Mouse (Mus musculus): ENCODE results near the gene Atrnl1.

The Atrnl1 gene

GRCm38 (mm10) chr19:57610476-57611261 is at the start of gene Atrnl1:
Gene Atrnl1, plus strand, starts transcription at chr19:57611034.
- peak; percentile 97 for DNase-seq

GRCm38 (mm10) chr19:57561486-57561885 is 49.3 kb upstream of the Atrnl1 start:
- DNase-seq, result no peak

DNA sequence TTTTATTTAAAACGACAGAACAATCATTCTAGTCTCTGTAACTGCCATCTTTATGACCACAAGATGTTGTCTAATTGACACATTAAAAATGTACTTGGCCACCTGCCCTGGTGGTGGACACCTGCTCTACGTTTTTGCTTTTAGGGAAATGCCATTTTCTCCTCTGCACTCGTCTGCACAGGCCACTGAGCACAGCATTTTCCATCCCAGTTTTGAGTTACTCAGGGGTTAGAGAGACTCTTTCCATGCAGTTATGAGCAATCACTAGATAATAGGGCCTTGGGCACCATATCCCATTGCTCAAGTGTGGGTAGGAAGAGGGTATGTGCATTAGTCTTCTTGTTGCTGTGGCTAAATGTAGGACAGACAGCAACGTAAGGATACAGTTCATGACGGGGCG is 41.8 kb upstream of the Atrnl1 start:
- DNase-seq, result no peak

DNA sequence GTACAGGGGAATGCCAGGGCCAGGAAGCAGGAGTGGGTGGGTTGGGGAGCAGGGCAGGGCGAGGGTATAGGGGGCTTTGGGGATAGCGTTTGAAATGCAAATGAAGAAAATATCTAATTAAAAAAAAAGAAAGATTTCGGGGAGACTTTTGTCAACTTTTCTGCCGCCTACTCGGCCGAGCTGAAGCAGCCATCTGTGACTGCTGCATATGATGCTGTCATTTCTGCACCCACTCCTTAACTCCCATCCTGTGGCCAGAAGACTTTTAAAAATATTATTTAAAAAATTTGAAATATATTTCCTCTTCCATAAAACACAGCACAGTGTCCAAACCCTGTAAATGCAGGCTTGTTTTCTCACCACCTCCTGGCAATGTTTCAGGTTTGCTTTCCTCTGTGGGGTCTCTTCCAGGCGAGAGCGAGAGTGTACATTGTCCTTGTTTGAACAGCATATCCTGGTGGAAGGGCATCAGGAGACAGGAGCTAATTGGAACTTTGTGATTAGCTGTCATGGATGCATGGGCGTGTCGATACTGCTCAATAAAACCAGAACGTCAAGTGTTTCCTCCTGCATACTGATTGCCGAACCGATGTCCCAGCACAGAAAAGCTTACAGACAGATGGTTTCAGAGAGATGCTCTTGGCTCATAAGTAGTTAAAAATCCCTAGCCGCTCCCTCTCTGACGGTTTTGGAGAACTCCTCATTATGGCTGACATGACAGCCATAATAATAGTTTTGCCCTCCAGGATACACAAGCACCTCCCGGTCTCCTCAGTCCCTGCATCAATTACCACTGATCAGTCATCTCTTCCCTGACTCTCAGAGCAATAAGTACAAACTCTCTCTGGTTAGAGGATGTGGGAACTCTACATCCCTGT is 38.2 kb upstream of the Atrnl1 start:
- no peak for DNase-seq

DNA sequence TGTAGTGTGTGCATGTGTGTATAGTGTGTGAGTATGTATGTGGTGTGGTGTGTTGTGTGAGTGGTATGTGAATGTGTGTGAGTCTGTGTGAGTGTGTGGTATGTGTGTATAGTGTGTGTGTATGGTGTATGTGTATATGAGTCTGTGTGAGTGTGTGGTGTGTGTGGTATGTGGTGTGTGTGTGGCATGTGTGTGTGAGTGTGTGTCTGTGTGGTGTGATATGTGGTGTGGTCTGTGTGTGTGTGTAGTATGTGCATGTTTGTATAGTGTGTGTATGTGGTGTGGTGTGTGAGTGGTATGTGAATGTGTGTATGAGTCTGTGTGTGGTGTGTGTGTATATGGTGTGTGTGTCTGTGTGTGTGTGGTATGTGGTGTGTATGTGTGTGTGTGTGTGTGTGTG is 37.4 kb upstream of the Atrnl1 start:
- no peak for DNase-seq

DNA sequence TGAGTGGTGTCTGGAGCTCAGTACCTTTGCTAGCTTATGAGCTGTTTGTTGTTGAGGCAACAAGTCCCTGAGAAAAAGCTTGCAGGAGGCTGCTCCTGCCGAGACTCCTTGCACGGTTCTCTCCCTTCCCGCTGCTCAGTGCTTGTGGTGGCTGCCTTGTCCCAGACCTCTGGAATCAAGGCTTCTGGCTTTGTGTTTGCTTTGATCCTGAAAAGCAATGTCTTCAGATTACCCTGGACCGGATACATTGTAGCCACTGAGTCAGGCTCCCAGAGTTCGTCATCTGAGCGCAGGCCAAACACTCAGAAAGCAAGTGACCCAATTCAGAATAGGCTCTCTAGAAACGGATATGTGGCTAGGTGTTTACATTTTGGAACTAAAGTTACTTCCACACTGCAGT is 35.8 kb upstream of the Atrnl1 start:
- DNase-seq, result no peak

- DNase-seq, result no peak
Observed at GRCm38 (mm10) chr19:57576836-57577235, 34.0 kb upstream of the Atrnl1 start.

DNA sequence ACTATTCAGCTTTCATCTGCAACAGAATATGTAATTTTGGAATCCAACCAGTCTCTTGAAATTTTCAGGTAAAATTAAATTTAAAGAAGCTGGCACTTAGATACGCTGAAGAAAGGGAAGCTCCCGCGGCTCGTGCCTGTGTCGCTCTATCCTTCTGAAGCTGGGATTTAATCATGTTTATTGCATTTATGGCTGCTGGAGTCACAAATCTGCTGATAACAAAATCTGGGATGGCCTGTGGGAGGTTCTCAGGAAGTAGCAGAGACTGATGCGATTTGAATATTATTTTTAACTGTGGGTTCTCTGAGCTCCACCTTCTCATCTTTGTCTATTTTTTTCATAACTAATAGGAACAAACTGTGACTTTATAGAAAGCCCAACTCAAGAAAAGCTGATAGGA is 33.6 kb upstream of the Atrnl1 start:
- no peak for DNase-seq

GRCm38 (mm10) chr19:57580962-57581361 is 29.9 kb upstream of the Atrnl1 start:
- DNase-seq, result no peak

DNA sequence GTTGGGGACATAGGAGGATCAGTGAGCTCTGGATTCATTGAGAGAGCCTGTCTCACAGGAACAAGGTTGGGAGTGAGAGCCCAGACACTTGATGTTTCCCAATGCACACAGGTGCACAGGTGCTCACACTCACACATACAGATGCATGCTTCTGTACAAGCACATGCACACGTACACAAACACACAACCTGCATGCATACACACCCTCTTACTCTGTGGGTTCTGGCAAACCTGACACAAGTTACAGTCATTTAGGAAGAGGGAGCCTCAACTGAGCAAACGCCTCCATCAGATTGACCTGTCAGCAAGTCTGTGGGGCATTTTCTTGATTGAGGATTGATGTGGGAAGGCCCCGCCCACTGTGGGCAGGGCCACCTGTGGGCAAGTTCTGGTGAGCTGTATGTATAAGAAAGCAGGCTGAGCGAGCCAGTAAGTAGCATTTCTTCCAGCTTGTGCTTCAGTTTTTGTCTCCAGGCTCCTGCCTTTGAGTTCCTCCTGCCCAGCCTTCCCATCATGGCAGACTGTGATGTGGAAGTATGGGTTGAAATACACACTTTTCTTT is 25.5 kb upstream of the Atrnl1 start:
- DNase-seq, result no peak

GRCm38 (mm10) chr19:57586172-57586571 is 24.7 kb upstream of the Atrnl1 start:
- DNase-seq, result peak; percentile 59

DNA sequence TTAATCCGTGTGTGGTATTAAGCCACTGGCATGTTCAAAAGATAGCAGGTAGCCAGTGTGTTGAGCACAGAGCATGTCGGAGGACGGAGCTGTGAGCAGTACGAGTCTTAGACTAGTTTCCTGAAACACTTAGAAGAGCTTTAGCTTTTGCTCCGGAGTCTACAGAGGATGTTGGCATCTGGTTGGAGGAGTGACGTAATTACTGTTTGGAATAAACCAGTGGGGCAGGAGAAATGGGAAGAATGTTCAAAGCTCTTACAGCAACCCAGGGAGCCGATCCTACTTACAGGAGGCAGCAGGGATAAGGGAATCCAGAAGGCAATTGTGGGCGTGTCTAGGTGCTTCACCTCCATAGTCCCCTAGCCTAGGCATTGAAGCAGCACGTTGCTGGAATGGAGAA is 21.3 kb upstream of the Atrnl1 start:
- DNase-seq, result no peak

DNA sequence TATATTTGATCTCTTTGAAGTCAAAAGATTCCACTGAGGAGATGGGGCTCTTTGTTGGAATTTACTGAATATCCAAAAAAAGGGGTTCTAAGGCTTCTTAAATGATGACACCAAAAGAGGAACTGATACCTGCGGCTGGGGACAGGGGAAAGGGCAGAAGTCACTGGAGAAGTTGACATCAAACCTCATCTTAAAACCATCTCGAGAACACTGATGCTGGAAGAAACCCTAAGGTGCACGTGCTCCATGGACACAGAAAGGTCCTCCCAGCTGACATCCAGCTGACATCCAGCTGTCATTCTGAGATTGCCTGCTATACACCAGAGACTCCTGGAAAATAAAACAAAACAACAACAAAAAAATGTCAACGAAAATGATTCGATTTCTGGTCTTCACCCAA is 19.9 kb upstream of the Atrnl1 start:
- DNase-seq, result no peak

DNA sequence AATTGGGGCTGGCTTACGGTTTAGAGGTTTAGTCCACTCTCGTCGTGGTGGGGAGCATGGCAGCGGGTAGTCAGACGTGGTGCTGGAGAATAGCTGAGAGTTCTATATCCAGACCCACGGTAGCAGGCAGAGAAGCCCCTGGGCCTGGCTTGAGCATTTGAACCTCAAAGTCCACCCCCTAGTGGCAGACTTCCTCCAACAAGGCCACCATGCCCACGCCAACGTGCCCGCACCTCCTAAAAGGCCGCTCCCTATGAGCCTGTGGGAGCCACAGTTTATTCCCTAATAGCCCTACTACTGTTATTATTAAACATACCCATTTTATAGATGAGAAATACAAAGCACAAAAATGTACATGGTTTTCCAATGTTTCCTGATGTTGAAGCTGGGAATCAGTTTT is 19.2 kb upstream of the Atrnl1 start:
- no peak for DNase-seq

DNA sequence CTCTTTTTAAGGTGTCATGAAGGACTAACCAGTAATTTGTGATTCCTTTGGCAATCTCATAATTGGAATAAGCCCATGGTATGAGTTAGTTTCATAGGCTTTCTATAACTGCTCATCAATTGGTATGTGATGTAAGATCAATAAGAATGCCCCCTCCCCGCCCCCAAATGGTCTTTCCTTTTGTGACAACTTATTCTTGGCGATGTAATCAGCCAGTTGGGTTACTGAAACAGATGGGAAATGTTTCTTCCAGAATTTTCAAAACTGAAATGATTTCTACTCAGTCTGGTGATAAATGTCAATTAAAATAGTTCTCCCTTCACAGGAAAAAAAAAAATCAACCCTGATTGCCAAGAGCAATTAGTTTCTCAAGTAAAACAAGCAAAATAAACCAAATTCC is 18.5 kb upstream of the Atrnl1 start:
- no peak for DNase-seq

DNA sequence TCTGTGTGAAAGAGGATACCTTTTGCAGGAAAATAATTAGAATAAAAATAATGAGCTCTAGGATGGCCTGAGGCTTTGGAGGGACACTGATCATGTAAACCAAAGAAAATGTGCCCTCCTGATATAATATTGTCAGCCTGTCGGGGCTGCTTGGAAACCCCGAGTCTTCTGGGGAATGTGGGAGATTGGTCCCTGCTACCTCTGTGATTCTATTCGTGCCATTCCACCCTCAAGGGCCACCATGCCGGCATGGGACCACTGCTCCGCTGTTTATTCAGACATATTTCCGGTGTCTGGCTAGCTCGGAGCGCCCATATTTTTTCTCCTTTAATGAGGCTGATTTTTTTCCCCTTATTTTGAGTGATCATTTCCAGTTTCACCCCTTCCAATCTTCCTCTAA is 11.7 kb upstream of the Atrnl1 start:
- no peak for DNase-seq

GRCm38 (mm10) chr19:57600233-57600929 is 10.5 kb upstream of the Atrnl1 start:
- no peak for DNase-seq

DNA sequence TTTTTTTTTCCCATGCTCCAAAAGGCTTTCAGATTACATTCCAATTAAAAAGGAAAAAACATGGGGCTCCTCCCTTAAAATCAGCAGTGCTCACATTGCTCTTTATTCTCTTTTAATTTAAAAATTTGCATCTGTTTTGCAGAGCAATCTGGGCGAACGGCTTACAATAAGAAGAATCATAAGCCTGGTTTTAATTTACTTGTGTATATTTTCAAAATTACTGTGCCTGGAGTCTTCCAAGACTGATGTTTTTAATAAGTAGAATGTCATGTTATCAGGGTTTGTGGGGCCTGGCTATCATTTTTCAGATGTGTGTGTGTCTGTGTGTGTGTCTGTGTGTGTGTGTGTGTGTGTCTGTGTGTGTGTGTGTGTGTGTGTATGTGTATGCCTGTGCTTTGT is 9.9 kb upstream of the Atrnl1 start:
- DNase-seq, result no peak

- DNase-seq, result no peak
Observed at GRCm38 (mm10) chr19:57603593-57603992, 7.2 kb upstream of the Atrnl1 start.

DNA sequence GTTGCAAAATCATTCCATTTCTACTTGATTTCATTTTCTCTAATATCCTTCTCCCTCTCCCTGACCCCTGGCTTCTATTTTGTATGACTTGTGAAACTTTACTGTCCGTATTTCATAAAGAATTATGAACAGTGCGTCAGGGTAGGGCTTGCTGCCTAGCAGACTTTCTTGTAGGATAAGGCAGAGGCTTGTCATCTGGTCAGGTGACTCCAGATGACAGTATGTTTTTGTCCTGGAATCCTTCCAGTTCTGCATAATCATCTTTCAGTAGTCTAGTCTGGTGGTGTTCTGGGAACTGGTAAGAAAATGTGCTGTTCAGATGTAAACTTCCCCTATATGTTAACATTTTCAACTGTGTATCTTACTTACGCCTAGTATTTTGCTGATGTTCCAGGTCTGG is 4.9 kb upstream of the Atrnl1 start:
- DNase-seq, result no peak

DNA sequence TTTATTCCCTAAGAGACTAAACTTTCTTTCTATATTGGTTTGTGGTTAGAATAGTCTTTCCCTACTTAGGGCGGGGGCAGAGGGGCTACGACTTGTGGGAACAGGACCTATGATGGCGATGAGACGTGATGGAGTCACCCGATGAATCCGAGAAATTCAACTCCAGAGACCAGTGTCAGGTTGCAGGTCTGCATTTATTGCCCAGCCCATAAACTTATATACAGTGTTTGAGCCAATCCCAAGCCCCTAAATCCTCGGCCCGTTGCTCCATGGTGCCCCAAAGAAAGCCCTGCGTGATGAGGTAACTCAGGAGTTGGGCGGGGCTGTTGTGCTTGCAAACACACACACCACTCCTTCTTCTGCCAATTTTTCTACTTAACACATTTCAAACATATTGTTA is 4.5 kb upstream of the Atrnl1 start:
- DNase-seq, result no peak

GRCm38 (mm10) chr19:57609361-57610057 is 1.3 kb upstream of the Atrnl1 start:
- DNase-seq, result peak; percentile 32

DNA sequence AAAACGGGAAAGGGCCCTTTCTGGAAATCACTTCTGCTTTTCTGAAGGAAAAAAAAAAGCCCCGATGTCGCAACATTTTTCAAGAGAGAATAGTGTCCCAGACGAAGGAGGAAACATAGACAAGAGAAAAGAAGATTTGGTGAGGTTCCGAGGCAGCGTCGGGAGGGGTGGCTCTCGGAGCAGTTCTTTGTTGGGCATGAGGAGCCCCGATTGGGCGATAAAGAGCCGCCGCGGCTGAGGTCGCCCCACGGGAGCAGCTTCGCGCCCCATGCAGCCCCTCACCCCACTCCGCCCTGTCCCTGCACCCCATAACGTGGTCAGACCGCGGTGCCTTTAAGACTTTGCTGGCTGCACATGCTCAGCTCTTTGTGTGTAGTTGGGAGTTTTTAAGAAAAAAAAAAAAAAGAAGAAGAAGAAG is 767 bp upstream of the Atrnl1 start:
- peak; percentile 82 for DNase-seq

Measured in embryo, embryonic 11 days (tissue).